Mouse (Mus musculus): ENCODE data around the gene Ugt1a10. TPM values are rescaled to one million over a fixed set of nuclear protein-coding genes. Genes with fewer than 3 reads are reported as not detected.

The Ugt1a10 gene
- total RNA-seq, 2 experiments from 2014 or later, result not detected

GRCm38 (mm10) chr1:88263778-88264177 is 208.6 kb downstream of the Ugt1a10 start:
- intact Hi-C loops (cut with DNase I), result no loop called here

GRCm38 (mm10) chr1:88264237-88264868 is 209.2 kb downstream of the Ugt1a10 start:
- DNase-seq, result no peak
- intact Hi-C loops (cut with DNase I), result no loop called here

More at GRCm38 (mm10) chr1:88263778-88264177, 208.6 kb downstream of the Ugt1a10 start:
- no peak for DNase-seq

GRCm38 (mm10) chr1:88264869-88265240 is 209.7 kb downstream of the Ugt1a10 start:
- DNase-seq, result peak in 1 of 2 experiments; percentile 29
- intact Hi-C loops (cut with DNase I), result no loop called here

- peak in 1 of 2 experiments; percentile 23 for DNase-seq
- intact Hi-C loops (cut with DNase I), result no loop called here
Observed at GRCm38 (mm10) chr1:88266123-88266522, 210.9 kb downstream of the Ugt1a10 start.

- no peak for DNase-seq
- intact Hi-C loops (cut with DNase I), result no loop called here
Observed at GRCm38 (mm10) chr1:88267489-88267888, 212.3 kb downstream of the Ugt1a10 start.

- intact Hi-C loops (cut with DNase I), result no loop called here
- peak in 1 of 2 experiments; percentile 17 for DNase-seq
Observed at GRCm38 (mm10) chr1:88268070-88268469, 212.9 kb downstream of the Ugt1a10 start.

Small RNAs within 50 kb of the gene (microRNA-seq; reads per million reads assigned to microRNA genes)
- 0 reads per million in 2 experiments for gene Gm25198

Other genes starting within 250 kb of the Ugt1a10 start
- gene Dgkd, start 202.1 kb upstream of the Ugt1a10 start, total RNA-seq (2021), result 10 to 100 TPM; 29.5 to 32.7 TPM
- 10 to 100 TPM in 1 of 2 experiments, 1 to 10 TPM in 1; 7.1 to 10.0 TPM for gene Usp40, start 46.8 kb upstream of the Ugt1a10 start, total RNA-seq (2021)
- not detected for gene Ugt1a9, start 15.4 kb downstream of the Ugt1a10 start, total RNA-seq (2021)
- gene Ugt1a8, start 32.4 kb downstream of the Ugt1a10 start, total RNA-seq (2021), result not detected
- under 1 TPM; 0.33 to 0.54 TPM for gene Ugt1a7c, start 39.7 kb downstream of the Ugt1a10 start, total RNA-seq (2021)
- gene Ugt1a6b, start 47.9 kb downstream of the Ugt1a10 start, total RNA-seq (2021), result under 1 TPM; 0.43 to 0.74 TPM
- 1 to 10 TPM in 1 of 2 experiments, under 1 TPM in 1; 0.64 to 1.0 TPM for gene Ugt1a6a, start 79.4 kb downstream of the Ugt1a10 start, total RNA-seq (2021)
- gene Ugt1a5, start 110.6 kb downstream of the Ugt1a10 start, total RNA-seq (2021), result under 1 TPM in 1 of 2 experiments, not detected in 1; 0.22 TPM
- not detected for gene Ugt1a2, start 145.2 kb downstream of the Ugt1a10 start, total RNA-seq (2021)
- not detected for gene Dnajb3, start 150.4 kb downstream of the Ugt1a10 start, total RNA-seq (2021)
- gene Ugt1a1, start 156.6 kb downstream of the Ugt1a10 start, total RNA-seq (2021), result not detected
- gene Mroh2a, start 171.6 kb downstream of the Ugt1a10 start, total RNA-seq (2021), result not detected
- 1 to 10 TPM; 7.3 to 8.1 TPM for gene Hjurp, start 222.2 kb downstream of the Ugt1a10 start, total RNA-seq (2021)
- not detected for gene Trpm8, start 222.3 kb downstream of the Ugt1a10 start, total RNA-seq (2021)